Mouse (Mus musculus): ENCODE measurements around the gene Pkd1l3.
A peak's percentile ranks its signal among the peaks of the same experiment; 100 is the strongest.

DNA sequence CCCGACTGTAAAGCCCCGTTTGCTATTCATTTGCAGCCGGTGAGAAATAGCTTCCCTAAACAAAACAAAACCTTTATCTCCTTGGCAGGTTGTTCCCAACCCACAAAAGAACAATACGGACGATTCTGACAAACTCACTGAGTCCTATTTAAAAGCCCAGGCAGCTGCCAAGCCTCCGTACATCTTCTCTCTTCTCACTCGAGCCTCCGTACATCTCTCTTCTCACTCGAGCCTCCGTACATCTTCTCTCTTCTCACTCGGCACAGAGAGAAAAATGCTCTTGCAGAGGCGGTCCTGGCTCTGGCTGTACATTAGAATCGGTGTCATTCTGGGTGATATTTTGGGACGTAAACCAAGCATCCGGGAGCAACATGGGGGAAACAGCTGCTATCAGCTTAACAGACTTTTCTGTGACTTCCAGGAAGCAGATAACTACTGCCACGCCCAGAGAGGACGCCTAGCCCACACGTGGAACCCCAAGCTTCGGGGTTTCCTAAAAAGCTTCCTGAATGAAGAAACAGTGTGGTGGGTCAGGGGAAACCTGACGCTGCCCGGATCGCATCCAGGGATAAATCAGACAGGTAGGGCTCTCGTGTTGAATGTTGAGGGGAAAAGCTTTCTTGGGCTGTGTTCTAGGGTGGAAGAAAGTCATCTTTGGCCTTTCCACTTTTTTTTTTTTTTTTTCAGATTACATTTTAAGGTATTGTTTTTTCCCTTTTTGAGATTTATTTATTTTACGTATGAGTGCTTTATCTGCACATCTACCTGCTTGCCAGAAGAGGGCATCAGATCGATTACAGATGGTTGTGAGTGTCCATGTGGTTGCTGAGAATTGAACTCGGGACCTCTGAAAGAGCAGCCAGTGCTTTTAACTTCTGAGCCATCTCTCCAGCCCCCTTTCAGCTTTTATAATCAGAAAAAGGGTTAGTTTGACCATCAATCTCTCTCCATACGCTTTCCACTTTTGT is at the start of gene Pkd1l3:
- TF ChIP-seq CTCF (IDR thresholded peaks at IDR 0.05; ENCODE audit: low read depth) (peak; percentile 25; the same call in 1 of the 2 replicates), EP300 (IDR thresholded peaks at IDR 0.05; ENCODE audit: low read depth) (peak; percentile 69)
